Mouse (Mus musculus) spleen, adult 18-20 months (tissue): ENCODE data around the gene Sorbs1.

Experiments used
- DNase-seq, 2 experiments: peaks; one replicate each; pipeline ENCODE4 v3.0.0; 2022; ENCODE audit warnings: mixed read lengths in 2 of 2

Sorbs1 gene

GRCm38 (mm10) chr19:40435797-40436196 is 77.8 kb downstream of the Sorbs1 start:
- DNase-seq, result no peak

- no peak for DNase-seq
Observed at GRCm38 (mm10) chr19:40435045-40435444, 78.5 kb downstream of the Sorbs1 start.

GRCm38 (mm10) chr19:40434042-40434869 is 79.3 kb downstream of the Sorbs1 start:
- DNase-seq, result no peak

GRCm38 (mm10) chr19:40433316-40433912 is 80.2 kb downstream of the Sorbs1 start:
- no peak for DNase-seq

GRCm38 (mm10) chr19:40431969-40432368 is 81.6 kb downstream of the Sorbs1 start:
- no peak for DNase-seq

GRCm38 (mm10) chr19:40429572-40429971 is 84.0 kb downstream of the Sorbs1 start:
- no peak for DNase-seq

- DNase-seq, result no peak
Observed at GRCm38 (mm10) chr19:40429169-40429568, 84.4 kb downstream of the Sorbs1 start.

- DNase-seq, result no peak
Observed at GRCm38 (mm10) chr19:40426103-40426960, 87.2 kb downstream of the Sorbs1 start.

GRCm38 (mm10) chr19:40425326-40425725 is 88.3 kb downstream of the Sorbs1 start:
- DNase-seq, result no peak

GRCm38 (mm10) chr19:40421037-40421436 is 92.5 kb downstream of the Sorbs1 start:
- DNase-seq, result no peak

GRCm38 (mm10) chr19:40419315-40419714 is 94.3 kb downstream of the Sorbs1 start:
- no peak for DNase-seq

- no peak for DNase-seq
Observed at GRCm38 (mm10) chr19:40417155-40417821, 96.3 kb downstream of the Sorbs1 start.

GRCm38 (mm10) chr19:40415725-40416124 is 97.9 kb downstream of the Sorbs1 start:
- no peak for DNase-seq

- no peak for DNase-seq
Observed at GRCm38 (mm10) chr19:40414798-40415475, 98.6 kb downstream of the Sorbs1 start.

- DNase-seq, result no peak
Observed at GRCm38 (mm10) chr19:40414386-40414785, 99.2 kb downstream of the Sorbs1 start.

- DNase-seq, result no peak
Observed at GRCm38 (mm10) chr19:40411379-40411813, 102.2 kb downstream of the Sorbs1 start.

GRCm38 (mm10) chr19:40410511-40410910 is 103.1 kb downstream of the Sorbs1 start:
- DNase-seq, result no peak

GRCm38 (mm10) chr19:40410109-40410508 is 103.5 kb downstream of the Sorbs1 start:
- DNase-seq, result no peak

GRCm38 (mm10) chr19:40409500-40410035 is 104.0 kb downstream of the Sorbs1 start:
- no peak for DNase-seq

- DNase-seq, result no peak
Observed at GRCm38 (mm10) chr19:40407186-40407585, 106.4 kb downstream of the Sorbs1 start.

- DNase-seq, result no peak
Observed at GRCm38 (mm10) chr19:40406661-40407060, 106.9 kb downstream of the Sorbs1 start.

- DNase-seq, result no peak
Observed at GRCm38 (mm10) chr19:40405808-40406207, 107.8 kb downstream of the Sorbs1 start.
